Mouse (Mus musculus) neural tube, embryonic 13.5 days (tissue): ENCODE measurements at regions not wholly inside any gene's neighbourhood (a gene's known extent, or its start where the extent isn't known, plus 50 kb on each side); places are given as distances from the start of the nearest gene placed in this dataset.
A peak's percentile ranks its signal among the peaks of the same experiment; 100 is the strongest.

Source experiments
- ATAC-seq: fragments of 200-750 bp; cut with Nextera tagmentation; 2 replicates; pipeline ENCODE4 v1.8.0; 2017; ENCODE audit warnings: low read depth, mild to moderate bottlenecking, moderate TSS enrichment, moderate library complexity
- H3K27ac ChIP-seq: fragments of 300-500 bp; sonication (generic); replicated peaks from 2 replicates; pipeline ENCODE4 v1.5.1; 2015; ENCODE audit warnings: moderate library complexity, mild to moderate bottlenecking, inconsistent platforms
- H3K27me3 ChIP-seq: fragments of 300-500 bp; sonication (generic); 2 replicates; pipeline ENCODE4 v1.6.1; 2015; ENCODE audit warnings: mild to moderate bottlenecking, inconsistent platforms
- H3K36me3 ChIP-seq: fragments of 300-500 bp; sonication (generic); 2 replicates; pipeline ENCODE4 v1.6.1; 2015; ENCODE audit warnings: mild to moderate bottlenecking, inconsistent platforms
- H3K4me1 ChIP-seq: fragments of 300-500 bp; sonication (generic); replicated peaks from 2 replicates; pipeline ENCODE4 v1.6.1; 2015; ENCODE audit warnings: inconsistent platforms
- H3K4me2 ChIP-seq: fragments of 300-500 bp; sonication (generic); 2 replicates; pipeline ENCODE4 v1.6.1; 2015; ENCODE audit warnings: inconsistent platforms, mild to moderate bottlenecking, moderate library complexity
- H3K4me3 ChIP-seq: fragments of 300-500 bp; sonication (generic); 2 replicates; pipeline ENCODE4 v1.5.1; 2015; ENCODE audit warnings: mild to moderate bottlenecking, inconsistent platforms
- H3K9ac ChIP-seq: fragments of 300-500 bp; sonication (generic); 2 replicates; pipeline ENCODE4 v1.6.1; 2015; ENCODE audit warnings: moderate library complexity, mild to moderate bottlenecking, inconsistent platforms
- H3K9me3 ChIP-seq: fragments of 300-500 bp; sonication (generic); 2 replicates; pipeline ENCODE4 v1.6.1; 2016; ENCODE audit warnings: inconsistent platforms
- WGBS: fragments of 180-500 bp; shearing (Covaris S2); methylation state at CpG from one replicate; pipeline ENCODE4 v1.1.7; 2015; 5-methylcytosine and 5-hydroxymethylcytosine counted together

- H3K27me3 ChIP-seq = no peaks in the 10 kb centered on the region
- 89% methylated on average over 5 of the region's 5 CpGs for WGBS
- H3K4me1 ChIP-seq = peaks cover 12% of the 10 kb centered on the region
- no peak overlapping the region for H3K4me2 ChIP-seq
- no peaks in the 10 kb centered on the region for H3K9me3 ChIP-seq
- H3K36me3 ChIP-seq = no peaks in the 10 kb centered on the region
- ATAC-seq = no peak
- H3K4me3 ChIP-seq = no peak overlapping the region
- no peak overlapping the region for H3K27ac ChIP-seq
- no peak overlapping the region for H3K9ac ChIP-seq
Measured at GRCm38 (mm10) chr3:139897894-139898293, 692.4 kb downstream of the Stpg2 start.

- no peak overlapping the region for H3K4me3 ChIP-seq
- 7% methylated on average over 5 of the region's 5 CpGs for WGBS
- ATAC-seq = no peak
Measured at GRCm38 (mm10) chr3:139899213-139899612, 693.7 kb downstream of the Stpg2 start.

GRCm38 (mm10) chr3:139913639-139914330, 708.3 kb downstream of the Stpg2 start:
- ATAC-seq = no peak
- no peak overlapping the region for H3K27ac ChIP-seq
- no peaks in the 10 kb centered on the region for H3K9me3 ChIP-seq
- H3K4me3 ChIP-seq = no peak overlapping the region
- 53% methylated on average over 2 of the region's 2 CpGs for WGBS
- H3K4me1 ChIP-seq = peaks cover 4% of the 10 kb centered on the region; the same call in 1 of the 2 replicates
- H3K9ac ChIP-seq = no peak overlapping the region
- no peaks in the 10 kb centered on the region for H3K36me3 ChIP-seq
- H3K4me2 ChIP-seq = no peak overlapping the region
- no peaks in the 10 kb centered on the region for H3K27me3 ChIP-seq

More at GRCm38 (mm10) chr3:139899213-139899612, 693.7 kb downstream of the Stpg2 start:
- Histone ChIP-seq H3K9ac (no peak overlapping the region), H3K27ac (no peak overlapping the region), H3K27me3 (no peaks in the 10 kb centered on the region), H3K4me1 (peaks cover 12% of the 10 kb centered on the region), H3K4me2 (no peak overlapping the region), H3K9me3 (no peaks in the 10 kb centered on the region), H3K36me3 (no peaks in the 10 kb centered on the region)

GRCm38 (mm10) chr3:139922267-139922666, 716.8 kb downstream of the Stpg2 start:
- H3K9ac ChIP-seq = no peak overlapping the region
- 89% methylated on average over 3 of the region's 3 CpGs for WGBS
- no peak for ATAC-seq

GRCm38 (mm10) chr3:139933039-139933438, 727.5 kb downstream of the Stpg2 start:
- no peaks in the 10 kb centered on the region for H3K9me3 ChIP-seq
- H3K9ac ChIP-seq = no peak overlapping the region
- WGBS = 17% methylated on average over 4 of the region's 4 CpGs
- H3K4me3 ChIP-seq = no peak overlapping the region
- no peak overlapping the region for H3K27ac ChIP-seq
- no peaks in the 10 kb centered on the region for H3K4me1 ChIP-seq
- H3K27me3 ChIP-seq = no peaks in the 10 kb centered on the region
- H3K4me2 ChIP-seq = no peak overlapping the region
- ATAC-seq = no peak
- H3K36me3 ChIP-seq = no peaks in the 10 kb centered on the region

More at GRCm38 (mm10) chr3:139922267-139922666, 716.8 kb downstream of the Stpg2 start:
- Histone ChIP-seq H3K4me1 (peaks cover 4% of the 10 kb centered on the region; the same call in 1 of the 2 replicates), H3K4me2 (no peak overlapping the region), H3K9me3 (no peaks in the 10 kb centered on the region), H3K27ac (no peak overlapping the region), H3K27me3 (no peaks in the 10 kb centered on the region), H3K36me3 (no peaks in the 10 kb centered on the region), H3K4me3 (no peak overlapping the region)

GRCm38 (mm10) chr3:139946209-139946608, 740.7 kb downstream of the Stpg2 start:
- 95% methylated on average over 2 of the region's 2 CpGs for WGBS

GRCm38 (mm10) chr3:139947247-139947646, 741.8 kb downstream of the Stpg2 start:
- WGBS = 80% methylated on average over 4 of the region's 4 CpGs
- Histone ChIP-seq H3K4me1 (no peaks in the 10 kb centered on the region), H3K27me3 (no peaks in the 10 kb centered on the region), H3K27ac (no peak overlapping the region), H3K9ac (no peak overlapping the region), H3K36me3 (no peaks in the 10 kb centered on the region), H3K4me3 (no peak overlapping the region), H3K9me3 (no peaks in the 10 kb centered on the region), H3K4me2 (no peak overlapping the region)
- no peak for ATAC-seq

More at GRCm38 (mm10) chr3:139946209-139946608, 740.7 kb downstream of the Stpg2 start:
- H3K4me2 ChIP-seq = no peak overlapping the region
- no peak overlapping the region for H3K9ac ChIP-seq
- no peaks in the 10 kb centered on the region for H3K4me1 ChIP-seq
- H3K9me3 ChIP-seq = no peaks in the 10 kb centered on the region
- no peak for ATAC-seq
- no peaks in the 10 kb centered on the region for H3K27me3 ChIP-seq
- no peaks in the 10 kb centered on the region for H3K36me3 ChIP-seq
- H3K4me3 ChIP-seq = no peak overlapping the region
- no peak overlapping the region for H3K27ac ChIP-seq

- Histone ChIP-seq H3K27me3 (no peaks in the 10 kb centered on the region), H3K9me3 (no peaks in the 10 kb centered on the region), H3K4me2 (no peak overlapping the region), H3K4me1 (no peaks in the 10 kb centered on the region), H3K36me3 (no peaks in the 10 kb centered on the region), H3K27ac (no peak overlapping the region), H3K4me3 (no peak overlapping the region), H3K9ac (no peak overlapping the region)
- ATAC-seq = peak; percentile 15; the same call in 1 of the 2 replicates
- 68% methylated on average over 4 of the region's 4 CpGs for WGBS
Measured at GRCm38 (mm10) chr3:139949096-139949495, 743.6 kb downstream of the Stpg2 start.

- no peak overlapping the region for H3K4me2 ChIP-seq
- no peak for ATAC-seq
- no peaks in the 10 kb centered on the region for H3K9me3 ChIP-seq
- no peaks in the 10 kb centered on the region for H3K36me3 ChIP-seq
- no peaks in the 10 kb centered on the region for H3K4me1 ChIP-seq
- WGBS = 87% methylated on average over 8 of the region's 8 CpGs
- no peak overlapping the region for H3K9ac ChIP-seq
- H3K27me3 ChIP-seq = no peaks in the 10 kb centered on the region
- no peak overlapping the region for H3K27ac ChIP-seq
- no peak overlapping the region for H3K4me3 ChIP-seq
Measured at GRCm38 (mm10) chr3:139950016-139950705, 744.7 kb downstream of the Stpg2 start.

GRCm38 (mm10) chr3:139951516-139951915, 746.0 kb downstream of the Stpg2 start:
- no peaks in the 10 kb centered on the region for H3K36me3 ChIP-seq
- H3K27me3 ChIP-seq = no peaks in the 10 kb centered on the region
- no peak for ATAC-seq
- H3K27ac ChIP-seq = no peak overlapping the region
- no peaks in the 10 kb centered on the region for H3K9me3 ChIP-seq
- H3K4me1 ChIP-seq = no peaks in the 10 kb centered on the region
- H3K9ac ChIP-seq = no peak overlapping the region
- 90% methylated on average over 8 of the region's 8 CpGs for WGBS
- H3K4me2 ChIP-seq = no peak overlapping the region
- H3K4me3 ChIP-seq = no peak overlapping the region

- 90% methylated on average over 1 of the region's 1 CpGs for WGBS
- H3K9ac ChIP-seq = no peak overlapping the region
- ATAC-seq = no peak
- H3K9me3 ChIP-seq = no peaks in the 10 kb centered on the region
- no peaks in the 10 kb centered on the region for H3K27me3 ChIP-seq
- H3K4me2 ChIP-seq = no peak overlapping the region
- no peaks in the 10 kb centered on the region for H3K36me3 ChIP-seq
- H3K4me3 ChIP-seq = no peak overlapping the region
- H3K27ac ChIP-seq = no peak overlapping the region
- H3K4me1 ChIP-seq = no peaks in the 10 kb centered on the region
Measured at GRCm38 (mm10) chr3:139978172-139978571, 772.7 kb downstream of the Stpg2 start.

GRCm38 (mm10) chr3:139985830-139986481, 780.5 kb downstream of the Stpg2 start:
- Histone ChIP-seq H3K4me3 (no peak overlapping the region), H3K9ac (no peak overlapping the region), H3K4me2 (no peak overlapping the region), H3K27me3 (no peaks in the 10 kb centered on the region), H3K4me1 (no peaks in the 10 kb centered on the region), H3K9me3 (no peaks in the 10 kb centered on the region), H3K36me3 (no peaks in the 10 kb centered on the region), H3K27ac (no peak overlapping the region)
- no peak for ATAC-seq
- WGBS = 83% methylated on average over 4 of the region's 4 CpGs
